In genomic region chr19:16133721-16134570, GRCm38 (mm10) we compare ENCODE assay signal across 8 mouse cellular contexts. TPM values are rescaled to one million over a fixed set of nuclear protein-coding genes. Genes with fewer than 3 reads are reported as not detected.
DNase-seq lines count a peak whose midpoint lies in the region; ATAC-seq and TF ChIP-seq lines count a peak whose summit lies in the region.

No protein-coding gene starts in this region.

- H3K36me3 ChIP-seq in hindbrain, embryonic 15.5 days, result no peaks in the 10 kb centered on the region
- no peaks in the 10 kb centered on the region for H3K36me3 ChIP-seq in lung, embryonic 15.5 days
- no peaks in the 10 kb centered on the region for H3K36me3 ChIP-seq in stomach, embryonic 15.5 days

- peaks cover 9% of the 10 kb centered on the region; the same call in 1 of the 2 replicates for H3K4me1 ChIP-seq in cortical plate, adult 2 months (ENCODE audit: control insufficient read depth, insufficient read depth, low read length)
- peaks cover 40% of the 10 kb centered on the region for H3K4me1 ChIP-seq in hindbrain, embryonic 15.5 days (replicated peaks)
- H3K4me1 ChIP-seq in lung, embryonic 15.5 days, result peaks cover 56% of the 10 kb centered on the region
- H3K4me1 ChIP-seq in stomach, embryonic 15.5 days, result peaks cover 20% of the 10 kb centered on the region

- WGBS in hindbrain, embryonic 15.5 days, result 5% methylated on average over 25 of the region's 25 CpGs
- WGBS in lung, embryonic 15.5 days, result 6% methylated on average over 25 of the region's 25 CpGs
- WGBS in stomach, embryonic 15.5 days, result 6% methylated on average over 25 of the region's 25 CpGs

- DNase-seq in kidney, adult 18-20 months, result peak; percentile 65
- no peak for DNase-seq in kidney, postnatal 14 days
- no peak for DNase-seq in right cerebral cortex, postnatal 4 days

- TF ChIP-seq CTCF in cortical plate, adult 2 months (IDR thresholded peaks at IDR 0.05; ENCODE audit: extremely low read depth, insufficient read depth, low read length), result no peak

- ATAC-seq in hindbrain, embryonic 15.5 days (ENCODE audit: low FRiP score, low read depth), result peak; percentile 17; the same call in 1 of the 2 replicates
- peak; percentile 5; the same call in 1 of the 2 replicates for ATAC-seq in lung, embryonic 15.5 days (ENCODE audit: borderline replicate concordance, extremely low read depth, low FRiP score, low TSS enrichment)
- 0 out of 2 replicates have a peak, but pooled peaks have one; percentile 2 for ATAC-seq in stomach, embryonic 15.5 days (ENCODE audit: insufficient read depth, low FRiP score, low read depth)
- no peak for ATAC-seq in CD4-positive, CD25-positive, alpha-beta regulatory T cell, adult 4 months

- H3K4me2 ChIP-seq in hindbrain, embryonic 15.5 days, result peak overlapping the region; percentile 63
- peak overlapping the region; percentile 70 for H3K4me2 ChIP-seq in lung, embryonic 15.5 days
- peak overlapping the region; percentile 67 for H3K4me2 ChIP-seq in stomach, embryonic 15.5 days

- peak overlapping the region; percentile 98 for H3K27ac ChIP-seq in cortical plate, adult 2 months (ENCODE audit: insufficient read depth, low read length)
- H3K27ac ChIP-seq in hindbrain, embryonic 15.5 days (replicated peaks), result peak overlapping the region; percentile 99
- H3K27ac ChIP-seq in lung, embryonic 15.5 days, result peak overlapping the region; percentile 96
- H3K27ac ChIP-seq in stomach, embryonic 15.5 days, result peak overlapping the region; percentile 97

- no peaks in the 10 kb centered on the region for H3K9me3 ChIP-seq in hindbrain, embryonic 15.5 days
- H3K9me3 ChIP-seq in lung, embryonic 15.5 days, result no peaks in the 10 kb centered on the region
- H3K9me3 ChIP-seq in stomach, embryonic 15.5 days, result no peaks in the 10 kb centered on the region

- peak overlapping the region; percentile 97 for H3K4me3 ChIP-seq in cortical plate, adult 2 months (ENCODE audit: insufficient read depth, low read length)
- peak overlapping the region; percentile 88 for H3K4me3 ChIP-seq in hindbrain, embryonic 15.5 days
- peak overlapping the region; percentile 97 for H3K4me3 ChIP-seq in lung, embryonic 15.5 days
- peak overlapping the region; percentile 72 for H3K4me3 ChIP-seq in stomach, embryonic 15.5 days (replicated peaks)

- H3K9ac ChIP-seq in hindbrain, embryonic 15.5 days, result peak overlapping the region; percentile 99
- peak overlapping the region; percentile 99 for H3K9ac ChIP-seq in lung, embryonic 15.5 days
- peak overlapping the region; percentile 80 for H3K9ac ChIP-seq in stomach, embryonic 15.5 days

- no peaks in the 10 kb centered on the region for H3K27me3 ChIP-seq in hindbrain, embryonic 15.5 days
- no peaks in the 10 kb centered on the region for H3K27me3 ChIP-seq in lung, embryonic 15.5 days
- no peaks in the 10 kb centered on the region for H3K27me3 ChIP-seq in stomach, embryonic 15.5 days (replicated peaks)

- no peak for TF ChIP-seq POLR2A in cortical plate, adult 2 months (IDR thresholded peaks at IDR 0.05; ENCODE audit: extremely low read depth, insufficient read depth, low read length)

RNA-seq across cellular contexts. Expression of gene Gnaq, which starts 1.3 kb away (rescaled TPM):
- polyA plus RNA-seq in cortical plate, adult 2 months (2012; rRNA removed), result 59.1 and 63.5 TPM in 2 replicates
- polyA plus RNA-seq in hindbrain, embryonic 15.5 days (2015; fragmentation: Nextera tagmentation; extraction: Ambion mirVana), result 95.0 and 102 TPM in 2 replicates
- polyA plus RNA-seq in lung, embryonic 15.5 days (2015; fragmentation: Nextera tagmentation; extraction: Ambion mirVana), result 30.6 and 34.3 TPM in 2 replicates
- polyA plus RNA-seq in stomach, embryonic 15.5 days (2015; fragmentation: Nextera tagmentation; extraction: Ambion mirVana), result 35.6 and 36.2 TPM in 2 replicates
- 10 to 100 TPM; 19.3 to 37.7 TPM for polyA plus RNA-seq in CD4-positive, CD25-positive, alpha-beta regulatory T cell, adult 4 months (2017; shearing (Covaris generic))
